Mouse (Mus musculus) E14TG2a.4 (cell line): ENCODE data around the gene Emp2.

Source experiments
- H3K27me3 ChIP-seq: 2 replicates; pipeline ENCODE4 v1.6.1; 2014; ENCODE audit warnings: low read length, control low read depth; ENCODE audit not compliant: insufficient read depth
- H3K36me3 ChIP-seq: 2 replicates; pipeline ENCODE4 v1.6.1; 2014; ENCODE audit warnings: low read length, control low read depth; ENCODE audit not compliant: insufficient read depth
- H3K4me1 ChIP-seq: replicated peaks from 2 replicates; pipeline ENCODE4 v1.6.1; 2014; ENCODE audit warnings: low read depth, low read length, control low read depth
- H3K4me3 ChIP-seq: replicated peaks from 2 replicates; pipeline ENCODE4 v1.5.1; 2014; ENCODE audit warnings: mild to moderate bottlenecking, low read length
- H3K9me3 ChIP-seq: 2 replicates; pipeline ENCODE4 v1.6.1; 2014; ENCODE audit warnings: low read length, control low read depth
- CTCF ChIP-seq: conservative IDR thresholded peaks from 2 replicates; pipeline ENCODE4 v1.5.1; 2014; ENCODE audit warnings: low read length
- NANOG ChIP-seq: IDR thresholded peaks from 2 replicates; pipeline ENCODE4 v1.6.1; 2014; ENCODE audit warnings: borderline replicate concordance, low read length, mixed read lengths
- POU5F1 ChIP-seq: IDR thresholded peaks from 2 replicates; pipeline ENCODE4 v1.6.1; 2014; ENCODE audit warnings: low read length, borderline replicate concordance

Emp2 gene

GRCm38 (mm10) chr16:10307351-10307750 lies 6.4 kb downstream of the Emp2 start:
- no peak overlapping the region for H3K4me3 ChIP-seq
- TF ChIP-seq NANOG (no peak), POU5F1 (no peak), CTCF (no peak)
- H3K27me3 ChIP-seq: peaks cover 50% of the 10 kb centered on the region
- no peaks in the 10 kb centered on the region for H3K36me3 ChIP-seq
- H3K4me1 ChIP-seq: peaks cover 7% of the 10 kb centered on the region; the same call in 1 of the 2 replicates
- no peaks in the 10 kb centered on the region for H3K9me3 ChIP-seq

GRCm38 (mm10) chr16:10306101-10306500 lies 7.7 kb downstream of the Emp2 start:
- Histone ChIP-seq H3K27me3 (peaks cover 48% of the 10 kb centered on the region), H3K36me3 (no peaks in the 10 kb centered on the region), H3K4me3 (no peak overlapping the region), H3K9me3 (no peaks in the 10 kb centered on the region), H3K4me1 (peaks cover 5% of the 10 kb centered on the region; the same call in 1 of the 2 replicates)
- no peak for TF ChIP-seq NANOG
- TF ChIP-seq CTCF: no peak
- TF ChIP-seq POU5F1: no peak

GRCm38 (mm10) chr16:10301337-10301736 lies 12.4 kb downstream of the Emp2 start:
- Histone ChIP-seq H3K9me3 (no peaks in the 10 kb centered on the region), H3K4me1 (peaks cover 8% of the 10 kb centered on the region; the same call in 1 of the 2 replicates), H3K36me3 (no peaks in the 10 kb centered on the region), H3K4me3 (no peak overlapping the region), H3K27me3 (peaks cover 48% of the 10 kb centered on the region)
- TF ChIP-seq POU5F1 (no peak), CTCF (no peak), NANOG (no peak)

- H3K4me3 ChIP-seq: no peak overlapping the region
- no peak for TF ChIP-seq POU5F1
- TF ChIP-seq NANOG: peak; percentile 35; the same call in 1 of the 2 replicates
- no peak for TF ChIP-seq CTCF
- H3K4me1 ChIP-seq: peaks cover 8% of the 10 kb centered on the region; the same call in 1 of the 2 replicates
- H3K36me3 ChIP-seq: no peaks in the 10 kb centered on the region
- no peaks in the 10 kb centered on the region for H3K9me3 ChIP-seq
- peaks cover 49% of the 10 kb centered on the region for H3K27me3 ChIP-seq
Measured at GRCm38 (mm10) chr16:10300231-10301186, 13.3 kb downstream of the Emp2 start.

GRCm38 (mm10) chr16:10299637-10300036 lies 14.1 kb downstream of the Emp2 start:
- H3K27me3 ChIP-seq: peaks cover 53% of the 10 kb centered on the region
- H3K9me3 ChIP-seq: no peaks in the 10 kb centered on the region
- H3K4me3 ChIP-seq: no peak overlapping the region
- 0 out of 2 replicates have a peak, but pooled peaks cover 5% of the 10 kb centered on the region for H3K4me1 ChIP-seq
- no peaks in the 10 kb centered on the region for H3K36me3 ChIP-seq
- TF ChIP-seq POU5F1 (no peak), NANOG (no peak), CTCF (no peak)

GRCm38 (mm10) chr16:10297696-10298644 lies 15.8 kb downstream of the Emp2 start:
- TF ChIP-seq CTCF: no peak

GRCm38 (mm10) chr16:10288115-10288514 lies 25.7 kb downstream of the Emp2 start:
- Histone ChIP-seq H3K4me1 (no peaks in the 10 kb centered on the region), H3K9me3 (no peaks in the 10 kb centered on the region), H3K4me3 (no peak overlapping the region), H3K27me3 (peaks cover 24% of the 10 kb centered on the region), H3K36me3 (no peaks in the 10 kb centered on the region)
- TF ChIP-seq POU5F1 (no peak), NANOG (no peak)

More at GRCm38 (mm10) chr16:10297696-10298644, 15.8 kb downstream of the Emp2 start:
- peaks cover 47% of the 10 kb centered on the region for H3K27me3 ChIP-seq
- no peak overlapping the region for H3K4me3 ChIP-seq
- 0 out of 2 replicates have a peak, but pooled peaks cover 5% of the 10 kb centered on the region for H3K4me1 ChIP-seq
- no peaks in the 10 kb centered on the region for H3K9me3 ChIP-seq
- H3K36me3 ChIP-seq: no peaks in the 10 kb centered on the region

- Histone ChIP-seq H3K4me3 (no peak overlapping the region), H3K4me1 (no peaks in the 10 kb centered on the region), H3K9me3 (no peaks in the 10 kb centered on the region), H3K27me3 (peaks cover 37% of the 10 kb centered on the region), H3K36me3 (no peaks in the 10 kb centered on the region)
- TF ChIP-seq POU5F1 (no peak), NANOG (no peak), CTCF (no peak)
Measured at GRCm38 (mm10) chr16:10286513-10287268, 27.1 kb downstream of the Emp2 start.
